Mouse (Mus musculus): Measurements from ENCODE around the gene Vwce. TPM values are rescaled to one million over a fixed set of nuclear protein-coding genes. Genes with fewer than 3 reads are reported as not detected.

Gene Vwce
- polyA plus RNA-seq, 1 experiment from 2014 or later: 0.39 TPM

- no peak overlapping the region for H3K27ac ChIP-seq (replicated peaks)
- H3K9ac ChIP-seq (replicated peaks): no peak overlapping the region
- no peak overlapping the region for H3K4me3 ChIP-seq
- no peak for ATAC-seq (replicated peaks)
- no peaks in the 10 kb centered on the region for H3K27me3 ChIP-seq
- 93% methylated on average over 7 of the region's 7 CpGs for WGBS
- H3K36me3 ChIP-seq: peaks cover 43% of the 10 kb centered on the region
- H3K9me3 ChIP-seq: no peaks in the 10 kb centered on the region
- no peak overlapping the region for H3K4me2 ChIP-seq (replicated peaks)
- peaks cover 30% of the 10 kb centered on the region for H3K4me1 ChIP-seq
These were observed 78.2 kb downstream of the Vwce start for GRCm38 (mm10) chr19:10712194-10712593.

- Histone ChIP-seq H3K9me3 (no peaks in the 10 kb centered on the region), H3K27ac (replicated peaks) (no peak overlapping the region), H3K4me3 (no peak overlapping the region), H3K4me1 (peaks cover 30% of the 10 kb centered on the region), H3K4me2 (replicated peaks) (no peak overlapping the region), H3K9ac (replicated peaks) (no peak overlapping the region), H3K27me3 (no peaks in the 10 kb centered on the region), H3K36me3 (peaks cover 40% of the 10 kb centered on the region)
- 92% methylated on average over 12 of the region's 12 CpGs for WGBS
- ATAC-seq (replicated peaks): no peak
These were observed 78.6 kb downstream of the Vwce start for GRCm38 (mm10) chr19:10712646-10713045.

- H3K9me3 ChIP-seq: no peaks in the 10 kb centered on the region
- no peak for ATAC-seq (replicated peaks)
- no peak overlapping the region for H3K4me2 ChIP-seq (replicated peaks)
- no peaks in the 10 kb centered on the region for H3K27me3 ChIP-seq
- WGBS: 91% methylated on average over 10 of the region's 10 CpGs
- H3K4me1 ChIP-seq: peaks cover 28% of the 10 kb centered on the region
- no peak overlapping the region for H3K27ac ChIP-seq (replicated peaks)
- no peak overlapping the region for H3K4me3 ChIP-seq
- H3K9ac ChIP-seq (replicated peaks): no peak overlapping the region
- H3K36me3 ChIP-seq: peaks cover 35% of the 10 kb centered on the region
These were observed 79.5 kb downstream of the Vwce start for GRCm38 (mm10) chr19:10713551-10713950.

GRCm38 (mm10) chr19:10714168-10714567, 80.2 kb downstream of the Vwce start:
- Histone ChIP-seq H3K9ac (replicated peaks) (no peak overlapping the region), H3K4me2 (replicated peaks) (no peak overlapping the region), H3K9me3 (no peaks in the 10 kb centered on the region), H3K36me3 (peaks cover 35% of the 10 kb centered on the region), H3K4me1 (peaks cover 22% of the 10 kb centered on the region), H3K27me3 (no peaks in the 10 kb centered on the region), H3K27ac (replicated peaks) (peak overlapping the region; percentile 56), H3K4me3 (no peak overlapping the region)
- ATAC-seq (replicated peaks): no peak
- 86% methylated on average over 6 of the region's 6 CpGs for WGBS

- Histone ChIP-seq H3K36me3 (peaks cover 35% of the 10 kb centered on the region), H3K4me1 (peaks cover 19% of the 10 kb centered on the region), H3K27ac (replicated peaks) (peak overlapping the region; percentile 56), H3K4me2 (replicated peaks) (no peak overlapping the region), H3K9ac (replicated peaks) (no peak overlapping the region), H3K4me3 (no peak overlapping the region), H3K9me3 (no peaks in the 10 kb centered on the region), H3K27me3 (no peaks in the 10 kb centered on the region)
- 37% methylated on average over 4 of the region's 4 CpGs for WGBS
- peak; percentile 42; the same call in 1 of the 2 replicates for ATAC-seq (replicated peaks)
These were observed 80.9 kb downstream of the Vwce start for GRCm38 (mm10) chr19:10714682-10715475.

- peaks cover 14% of the 10 kb centered on the region for H3K4me1 ChIP-seq
These were observed 81.5 kb downstream of the Vwce start for GRCm38 (mm10) chr19:10715476-10715875.

More at GRCm38 (mm10) chr19:10715476-10715875, 81.5 kb downstream of the Vwce start:
- ATAC-seq (replicated peaks): no peak
- Histone ChIP-seq H3K36me3 (peaks cover 35% of the 10 kb centered on the region), H3K27me3 (no peaks in the 10 kb centered on the region), H3K4me2 (replicated peaks) (no peak overlapping the region), H3K9ac (replicated peaks) (no peak overlapping the region), H3K27ac (replicated peaks) (peak overlapping the region; percentile 52), H3K4me3 (no peak overlapping the region), H3K9me3 (no peaks in the 10 kb centered on the region)
- WGBS: 85% methylated on average over 6 of the region's 6 CpGs

Other genes with a start within 250 kb of the Vwce start
- 8.9 and 10.3 TPM in 2 replicates for gene Syt7, start 245.1 kb upstream of the Vwce start, polyA plus RNA-seq (2015; fragmentation: Nextera tagmentation; extraction: Ambion mirVana)
- gene Lrrc10b, start 176.7 kb upstream of the Vwce start, polyA plus RNA-seq (2015; fragmentation: Nextera tagmentation; extraction: Ambion mirVana): 0.40 and 1.1 TPM in 2 replicates
- 1.5 and 3.0 TPM in 2 replicates for gene Ppp1r32, start 151.3 kb upstream of the Vwce start, polyA plus RNA-seq (2015; fragmentation: Nextera tagmentation; extraction: Ambion mirVana)
- 51.6 and 52.6 TPM in 2 replicates for gene Cpsf7, start 108.9 kb upstream of the Vwce start, polyA plus RNA-seq (2015; fragmentation: Nextera tagmentation; extraction: Ambion mirVana)
- gene Sdhaf2, start 108.1 kb upstream of the Vwce start, polyA plus RNA-seq (2015; fragmentation: Nextera tagmentation; extraction: Ambion mirVana): 62.7 and 63.1 TPM in 2 replicates
- 43.3 and 47.8 TPM in 2 replicates for gene Tmem216, start 78.0 kb upstream of the Vwce start, polyA plus RNA-seq (2015; fragmentation: Nextera tagmentation; extraction: Ambion mirVana)
- gene Cyb561a3, start 57.0 kb upstream of the Vwce start, polyA plus RNA-seq (2015; fragmentation: Nextera tagmentation; extraction: Ambion mirVana): 18.8 and 21.3 TPM in 2 replicates
- 39.0 and 40.5 TPM in 2 replicates for gene Tmem138, start 56.9 kb upstream of the Vwce start, polyA plus RNA-seq (2015; fragmentation: Nextera tagmentation; extraction: Ambion mirVana)
- 264 and 270 TPM in 2 replicates for gene Ddb1, start 28.9 kb upstream of the Vwce start, polyA plus RNA-seq (2015; fragmentation: Nextera tagmentation; extraction: Ambion mirVana)
- gene Tkfc, start 28.6 kb upstream of the Vwce start, polyA plus RNA-seq (2015; fragmentation: Nextera tagmentation; extraction: Ambion mirVana): 23.8 and 24.0 TPM in 2 replicates
- not detected in 2 replicates for gene Pga5, start 43.9 kb downstream of the Vwce start, polyA plus RNA-seq (2015; fragmentation: Nextera tagmentation; extraction: Ambion mirVana)
- gene Vps37c, start 54.5 kb downstream of the Vwce start, polyA plus RNA-seq (2015; fragmentation: Nextera tagmentation; extraction: Ambion mirVana): 39.3 and 41.1 TPM in 2 replicates
- 0.22 and 0.26 TPM in 2 replicates for gene Cd5, start 104.8 kb downstream of the Vwce start, polyA plus RNA-seq (2015; fragmentation: Nextera tagmentation; extraction: Ambion mirVana)
- not detected in 2 replicates for gene Cd6, start 195.8 kb downstream of the Vwce start, polyA plus RNA-seq (2015; fragmentation: Nextera tagmentation; extraction: Ambion mirVana)
- gene Slc15a3, start 205.5 kb downstream of the Vwce start, polyA plus RNA-seq (2015; fragmentation: Nextera tagmentation; extraction: Ambion mirVana): 0.39 and 0.42 TPM in 2 replicates
- gene Tmem132a, start 235.7 kb downstream of the Vwce start, polyA plus RNA-seq (2015; fragmentation: Nextera tagmentation; extraction: Ambion mirVana): 166 and 173 TPM in 2 replicates
- 39.9 and 40.2 TPM in 2 replicates for gene Tmem109, start 247.8 kb downstream of the Vwce start, polyA plus RNA-seq (2015; fragmentation: Nextera tagmentation; extraction: Ambion mirVana)

Measured in forebrain, embryonic 15.5 days (tissue).